Mouse (Mus musculus) layer of hippocampus, postnatal 14 days (tissue): ENCODE results near the gene Lgals3. TPM values are rescaled to one million over a fixed set of nuclear protein-coding genes. Genes with fewer than 3 reads are reported as not detected.

Source experiments
- DNase-seq, 2 experiments: peaks; one replicate each; pipeline ENCODE4 v3.0.0; 2021 to 2022; ENCODE audit warnings: low spot score in 2 of 2, mixed read lengths in 1 of 2
- total RNA-seq, 2 experiments: library from RNA; stranded (reverse); gene quantifications; 2 replicates each; pipeline ENCODE4 v1.2.3; 2021

Lgals3 gene
- total RNA-seq, 2 experiments from 2014 or later: 1.1 to 2.4 TPM

GRCm38 (mm10) chr14:47366881-47367321 is 650 bp upstream of the Lgals3 start:
- DNase-seq: peak; percentile 81 to 90

GRCm38 (mm10) chr14:47369741-47370140 is 2.2 kb downstream of the Lgals3 start:
- DNase-seq: no peak

- DNase-seq: no peak
Measured at GRCm38 (mm10) chr14:47370790-47371189, 3.2 kb downstream of the Lgals3 start.

- no peak for DNase-seq
Measured at GRCm38 (mm10) chr14:47371689-47372088, 4.1 kb downstream of the Lgals3 start.

- no peak for DNase-seq
Measured at GRCm38 (mm10) chr14:47373728-47374678, 6.5 kb downstream of the Lgals3 start.

- peak in 1 of 2 experiments; percentile 30 for DNase-seq
Measured at GRCm38 (mm10) chr14:47376526-47376925, 9.0 kb downstream of the Lgals3 start.

GRCm38 (mm10) chr14:47378336-47378735 is 10.8 kb downstream of the Lgals3 start:
- no peak for DNase-seq

- no peak for DNase-seq
Measured at GRCm38 (mm10) chr14:47383911-47384310, 16.4 kb downstream of the Lgals3 start.

- DNase-seq: no peak
Measured at GRCm38 (mm10) chr14:47384653-47385052, 17.1 kb downstream of the Lgals3 start.

GRCm38 (mm10) chr14:47386125-47386524 is 18.6 kb downstream of the Lgals3 start:
- DNase-seq: no peak

GRCm38 (mm10) chr14:47393354-47394094 is 26.0 kb downstream of the Lgals3 start:
- DNase-seq: no peak

GRCm38 (mm10) chr14:47395007-47395406 is 27.5 kb downstream of the Lgals3 start:
- no peak for DNase-seq

- no peak for DNase-seq
Measured at GRCm38 (mm10) chr14:47395462-47396026, 28.0 kb downstream of the Lgals3 start.

GRCm38 (mm10) chr14:47396165-47396652 is 28.7 kb downstream of the Lgals3 start:
- peak in 1 of 2 experiments; percentile 70 for DNase-seq

- DNase-seq: peak in 1 of 2 experiments; percentile 19
Measured at GRCm38 (mm10) chr14:47402735-47403134, 35.2 kb downstream of the Lgals3 start.

GRCm38 (mm10) chr14:47406000-47406399 is 38.4 kb downstream of the Lgals3 start:
- DNase-seq: no peak

- no peak for DNase-seq
Measured at GRCm38 (mm10) chr14:47417346-47417745, 49.8 kb downstream of the Lgals3 start.

- DNase-seq: peak; percentile 88 to 93
Measured at GRCm38 (mm10) chr14:47417775-47418665, 50.5 kb downstream of the Lgals3 start, which contains the start of gene Dlgap5. Gene Dlgap5 (minus strand): TSS chr14:47418407.

- DNase-seq: no peak
Measured at GRCm38 (mm10) chr14:47418666-47418991, 51.1 kb downstream of the Lgals3 start.

GRCm38 (mm10) chr14:47419034-47419625 is 51.6 kb downstream of the Lgals3 start:
- DNase-seq: no peak
